Mouse (Mus musculus): ENCODE results near the gene B4galt4. TPM values are rescaled to one million over a fixed set of nuclear protein-coding genes. Genes with fewer than 3 reads are reported as not detected.

B4galt4 gene
- total and polyA plus RNA-seq, 3 experiments: not detected

- Histone ChIP-seq H3K79me2 (ENCODE audit: control insufficient read depth, insufficient read depth, low read length, poor library complexity) (no peaks in the 10 kb centered on the region), H3K27ac (ENCODE audit: control insufficient read depth, low read depth, low read length) (no peak overlapping the region), H3K4me3 (ENCODE audit: control insufficient read depth in 1 of 2, insufficient read depth in 1 of 2, low read depth in 2 of 2, low read length in 2 of 2) (no peak overlapping the region), H3K36me3 (ENCODE audit: control insufficient read depth in 1 of 2, insufficient read depth in 2 of 2, low read length in 2 of 2) (no peaks in the 10 kb centered on the region), H3K9ac (ENCODE audit: control insufficient read depth, low read depth, low read length, poor library complexity, severe bottlenecking) (no peak overlapping the region), H3K27me3 (ENCODE audit: control insufficient read depth in 1 of 2, insufficient read depth in 2 of 2, low read length in 2 of 2) (peaks cover 0 to 1% of the 10 kb centered on the region in 2 experiments; a peak in 1 of 4 replicates), H3K9me3 (replicated peaks; ENCODE audit: insufficient read depth, low read length) (no peaks in the 10 kb centered on the region), H3K4me1 (ENCODE audit: control insufficient read depth in 1 of 2, insufficient read depth in 2 of 2, low read length in 2 of 2) (no peaks in the 10 kb centered on the region)
- no peak for TF ChIP-seq HCFC1 (IDR thresholded peaks at IDR 0.05; ENCODE audit: low read depth, low read length)
- TF ChIP-seq ZNF384 (IDR thresholded peaks at IDR 0.05; ENCODE audit: low read depth, low read length): no peak
- TF ChIP-seq MYC (IDR thresholded peaks at IDR 0.05; ENCODE audit: low read depth, low read length): no peak
- TF ChIP-seq EP300 (IDR thresholded peaks at IDR 0.05; ENCODE audit: low read depth in 1 of 2, low read length in 2 of 2): no peak
- no peak for TF ChIP-seq ETS1 (IDR thresholded peaks at IDR 0.05; ENCODE audit: low read depth, low read length)
- no peak for TF ChIP-seq POLR2AphosphoS5 (IDR thresholded peaks at IDR 0.05; ENCODE audit: borderline replicate concordance, low read depth, low read length)
- TF ChIP-seq ELF1 (IDR thresholded peaks at IDR 0.05; ENCODE audit: low read depth, low read length): no peak
- TF ChIP-seq MAFK (IDR thresholded peaks at IDR 0.05; ENCODE audit: borderline replicate concordance, low read depth, low read length): no peak
- TF ChIP-seq GATA1 (IDR thresholded peaks at IDR 0.05; ENCODE audit: low read depth, low read length): no peak
- TF ChIP-seq RAD21 (IDR thresholded peaks at IDR 0.05; ENCODE audit: low read depth, low read length): peak; percentile 25
- no peak for TF ChIP-seq JUND (IDR thresholded peaks at IDR 0.05; ENCODE audit: low read depth, low read length)
- TF ChIP-seq NELFE (IDR thresholded peaks at IDR 0.05; ENCODE audit: low read depth, low read length): no peak
- no peak for TF ChIP-seq MAX (IDR thresholded peaks at IDR 0.05; ENCODE audit: low read length)
- TF ChIP-seq GABPA (IDR thresholded peaks at IDR 0.05; ENCODE audit: low read depth, low read length): no peak
- peak in 1 of 3 experiments; percentile 44; a peak in 2 of 6 replicates for TF ChIP-seq CTCF (IDR thresholded peaks at IDR 0.05 in 2 of 3, conservative IDR thresholded peaks at IDR 0.05 in 1 of 3; ENCODE audit: control insufficient read depth in 1 of 3, insufficient read depth in 1 of 3, low read depth in 2 of 3, low read length in 3 of 3, poor library complexity in 1 of 3, severe bottlenecking in 1 of 3)
- TF ChIP-seq ZKSCAN1 (IDR thresholded peaks at IDR 0.05; ENCODE audit: low read depth, low read length): no peak
- no peak for TF ChIP-seq KAT2A (conservative IDR thresholded peaks at IDR 0.05; ENCODE audit: low read depth, low read length)
- TF ChIP-seq ZC3H11A (IDR thresholded peaks at IDR 0.05; ENCODE audit: low read depth, low read length): no peak
- no peak for TF ChIP-seq NRF1 (IDR thresholded peaks at IDR 0.05; ENCODE audit: insufficient read depth, low read depth, low read length, poor library complexity, severe bottlenecking)
- no peak for TF ChIP-seq UBTF (IDR thresholded peaks at IDR 0.05; ENCODE audit: borderline replicate concordance, insufficient read depth, low read depth, low read length)
- TF ChIP-seq BHLHE40 (IDR thresholded peaks at IDR 0.05; ENCODE audit: borderline replicate concordance, low read depth, low read length): no peak
- TF ChIP-seq USF2 (IDR thresholded peaks at IDR 0.05; ENCODE audit: borderline replicate concordance in 1 of 2, insufficient read depth in 1 of 2, low read depth in 1 of 2, low read length in 2 of 2): no peak
- TF ChIP-seq SMC3 (IDR thresholded peaks at IDR 0.05; ENCODE audit: low read depth, low read length): peak; percentile 24; the same call in 1 of the 2 replicates
- TF ChIP-seq TAL1 (IDR thresholded peaks at IDR 0.05; ENCODE audit: low read length): no peak
- no peak for TF ChIP-seq USF1 (IDR thresholded peaks at IDR 0.05; ENCODE audit: low read depth, low read length)
- DNase-seq (ENCODE audit: low read depth, low spot score): peak; percentile 3
These were observed 12.3 kb upstream of the B4galt4 start for GRCm38 (mm10) chr16:38729610-38730288.
